Comparison of ENCODE assay signal across 8 mouse cellular contexts in genomic region chr5:124540905-124541601, GRCm38 (mm10). TPM values are rescaled to one million over a fixed set of nuclear protein-coding genes. Genes with fewer than 3 reads are reported as not detected.
DNase-seq lines count a peak whose midpoint lies in the region; ATAC-seq lines count a peak whose summit lies in the region.

No protein-coding gene starts in this region.

- H3K4me3 ChIP-seq in embryonic facial prominence, embryonic 14.5 days (ENCODE audit: low read depth, low read length) = peak overlapping the region; percentile 85
- H3K4me3 ChIP-seq in heart, embryonic 13.5 days = peak overlapping the region; percentile 98
- H3K4me3 ChIP-seq in kidney, embryonic 16.5 days (ENCODE audit: low read length) = peak overlapping the region; percentile 96

- peaks cover 5% of the 10 kb centered on the region; the same call in 1 of the 2 replicates for H3K4me1 ChIP-seq in embryonic facial prominence, embryonic 14.5 days (ENCODE audit: control insufficient read depth, insufficient read depth, low read length)
- peaks cover 27% of the 10 kb centered on the region for H3K4me1 ChIP-seq in heart, embryonic 13.5 days
- peaks cover 18% of the 10 kb centered on the region for H3K4me1 ChIP-seq in kidney, embryonic 16.5 days (ENCODE audit: insufficient read depth, low read length)

- peaks cover 35% of the 10 kb centered on the region for H3K36me3 ChIP-seq in embryonic facial prominence, embryonic 14.5 days (ENCODE audit: control insufficient read depth, insufficient read depth, low read length)
- peaks cover 37% of the 10 kb centered on the region for H3K36me3 ChIP-seq in heart, embryonic 13.5 days
- peaks cover 26% of the 10 kb centered on the region for H3K36me3 ChIP-seq in kidney, embryonic 16.5 days (ENCODE audit: insufficient read depth, low read length)

- peak overlapping the region; percentile 93 for H3K9ac ChIP-seq in embryonic facial prominence, embryonic 14.5 days (ENCODE audit: low read depth, low read length)
- peak overlapping the region; percentile 96 for H3K9ac ChIP-seq in heart, embryonic 13.5 days
- peak overlapping the region; percentile 92 for H3K9ac ChIP-seq in kidney, embryonic 16.5 days (replicated peaks; ENCODE audit: low read length)

- peak overlapping the region; percentile 89 for H3K27ac ChIP-seq in embryonic facial prominence, embryonic 14.5 days (replicated peaks; ENCODE audit: low read depth, low read length)
- peak overlapping the region; percentile 90 for H3K27ac ChIP-seq in heart, embryonic 13.5 days (replicated peaks)
- H3K27ac ChIP-seq in kidney, embryonic 16.5 days (ENCODE audit: low read length) = peak overlapping the region; percentile 86

- whole genome bisulfite sequencing in embryonic facial prominence, embryonic 14.5 days = under 1% methylated on average over 29 of the region's 89 CpGs
- WGBS in heart, embryonic 13.5 days = under 1% methylated on average over 81 of the region's 89 CpGs
- WGBS in kidney, embryonic 16.5 days = under 1% methylated on average over 77 of the region's 89 CpGs

- peak overlapping the region; percentile 80 for H3K4me2 ChIP-seq in embryonic facial prominence, embryonic 14.5 days (ENCODE audit: low read depth, low read length)
- peak overlapping the region; percentile 83 for H3K4me2 ChIP-seq in heart, embryonic 13.5 days
- peak overlapping the region; percentile 74 for H3K4me2 ChIP-seq in kidney, embryonic 16.5 days (replicated peaks; ENCODE audit: low read depth, low read length)

- peak; percentile 72 for DNase-seq in CD4-positive, CD25-positive, alpha-beta regulatory T cell, adult 2 months (ENCODE audit: low read depth, low spot score)
- DNase-seq in adrenal gland, adult 2 months = peak; percentile 90
- peak; percentile 41 for DNase-seq in embryonic facial prominence, embryonic 14.5 days (ENCODE audit: low spot score)
- peak; percentile 69 for DNase-seq in lung, postnatal 14 days
- peak; percentile 55 for DNase-seq in ovary, postnatal 10 days (ENCODE audit: low spot score)
- peak; percentile 75 for DNase-seq in thymus, postnatal 14 days

- ATAC-seq in embryonic facial prominence, embryonic 14.5 days (ENCODE audit: low read depth) = peak; percentile 69
- peak; percentile 73 for ATAC-seq in heart, embryonic 13.5 days (ENCODE audit: extremely low read depth, insufficient number of reproducible peaks, low FRiP score, low TSS enrichment)
- peak; percentile 76 for ATAC-seq in kidney, embryonic 16.5 days (ENCODE audit: low FRiP score, low TSS enrichment)

- no peaks in the 10 kb centered on the region for H3K9me3 ChIP-seq in embryonic facial prominence, embryonic 14.5 days (ENCODE audit: control insufficient read depth, low read length)
- no peaks in the 10 kb centered on the region for H3K9me3 ChIP-seq in heart, embryonic 13.5 days
- H3K9me3 ChIP-seq in kidney, embryonic 16.5 days (ENCODE audit: low read length) = no peaks in the 10 kb centered on the region

- H3K27me3 ChIP-seq in embryonic facial prominence, embryonic 14.5 days (replicated peaks; ENCODE audit: control insufficient read depth, insufficient read depth, low read length) = no peaks in the 10 kb centered on the region
- H3K27me3 ChIP-seq in heart, embryonic 13.5 days (replicated peaks) = no peaks in the 10 kb centered on the region
- no peaks in the 10 kb centered on the region for H3K27me3 ChIP-seq in kidney, embryonic 16.5 days (ENCODE audit: insufficient read depth, low read length)

RNA-seq across cellular contexts. Expression of gene Tmed2, which starts 0.6 kb away (rescaled TPM):
- 100 to 1,000 TPM; 236 to 301 TPM for total RNA-seq in adrenal gland, adult 2 months (2021)
- polyA plus RNA-seq in adrenal gland, adult 2 months (2012; rRNA removed) = 138 and 163 TPM in 2 replicates
- polyA plus RNA-seq in embryonic facial prominence, embryonic 14.5 days (2014; fragmentation: Nextera tagmentation; extraction: Ambion mirVana) = 612 and 629 TPM in 2 replicates
- 396 and 446 TPM in 2 replicates for polyA plus RNA-seq in heart, embryonic 13.5 days (2015; fragmentation: Nextera tagmentation; extraction: Ambion mirVana)
- polyA plus RNA-seq in kidney, embryonic 16.5 days (2015; fragmentation: Nextera tagmentation; extraction: Ambion mirVana) = 537 and 602 TPM in 2 replicates

RNA-seq across cellular contexts. Expression of gene Rilpl1, which starts 9.9 kb away (rescaled TPM):
- 10 to 100 TPM; 14.0 to 25.8 TPM for total RNA-seq in adrenal gland, adult 2 months (2021)
- 10.2 and 12.3 TPM in 2 replicates for polyA plus RNA-seq in adrenal gland, adult 2 months (2012; rRNA removed)
- polyA plus RNA-seq in embryonic facial prominence, embryonic 14.5 days (2014; fragmentation: Nextera tagmentation; extraction: Ambion mirVana) = 27.0 and 29.6 TPM in 2 replicates
- 21.8 and 23.1 TPM in 2 replicates for polyA plus RNA-seq in heart, embryonic 13.5 days (2015; fragmentation: Nextera tagmentation; extraction: Ambion mirVana)
- 21.7 and 21.9 TPM in 2 replicates for polyA plus RNA-seq in kidney, embryonic 16.5 days (2015; fragmentation: Nextera tagmentation; extraction: Ambion mirVana)

RNA-seq across cellular contexts. Expression of gene Ddx55, which starts 11.6 kb away (rescaled TPM):
- total RNA-seq in adrenal gland, adult 2 months (2021) = 10 to 100 TPM; 12.4 to 13.4 TPM
- polyA plus RNA-seq in adrenal gland, adult 2 months (2012; rRNA removed) = 12.7 and 15.5 TPM in 2 replicates
- polyA plus RNA-seq in embryonic facial prominence, embryonic 14.5 days (2014; fragmentation: Nextera tagmentation; extraction: Ambion mirVana) = 8.5 and 10.6 TPM in 2 replicates
- polyA plus RNA-seq in heart, embryonic 13.5 days (2015; fragmentation: Nextera tagmentation; extraction: Ambion mirVana) = 8.7 and 8.8 TPM in 2 replicates
- 13.9 and 17.2 TPM in 2 replicates for polyA plus RNA-seq in kidney, embryonic 16.5 days (2015; fragmentation: Nextera tagmentation; extraction: Ambion mirVana)

RNA-seq across cellular contexts. Expression of gene Eif2b1, which starts 37.9 kb away (rescaled TPM):
- 10 to 100 TPM; 37.7 to 41.3 TPM for total RNA-seq in adrenal gland, adult 2 months (2021)
- polyA plus RNA-seq in adrenal gland, adult 2 months (2012; rRNA removed) = 11.3 and 12.7 TPM in 2 replicates
- polyA plus RNA-seq in embryonic facial prominence, embryonic 14.5 days (2014; fragmentation: Nextera tagmentation; extraction: Ambion mirVana) = 74.6 and 74.9 TPM in 2 replicates
- 60.8 and 62.0 TPM in 2 replicates for polyA plus RNA-seq in heart, embryonic 13.5 days (2015; fragmentation: Nextera tagmentation; extraction: Ambion mirVana)
- 73.4 and 76.1 TPM in 2 replicates for polyA plus RNA-seq in kidney, embryonic 16.5 days (2015; fragmentation: Nextera tagmentation; extraction: Ambion mirVana)

RNA-seq across cellular contexts. Expression of gene Gtf2h3, which starts 37.9 kb away (rescaled TPM):
- total RNA-seq in adrenal gland, adult 2 months (2021) = 10 to 100 TPM; 32.9 to 41.3 TPM
- polyA plus RNA-seq in adrenal gland, adult 2 months (2012; rRNA removed) = 19.3 and 26.6 TPM in 2 replicates
- 56.7 and 74.3 TPM in 2 replicates for polyA plus RNA-seq in embryonic facial prominence, embryonic 14.5 days (2014; fragmentation: Nextera tagmentation; extraction: Ambion mirVana)
- 27.6 and 32.2 TPM in 2 replicates for polyA plus RNA-seq in heart, embryonic 13.5 days (2015; fragmentation: Nextera tagmentation; extraction: Ambion mirVana)
- polyA plus RNA-seq in kidney, embryonic 16.5 days (2015; fragmentation: Nextera tagmentation; extraction: Ambion mirVana) = 67.9 and 73.8 TPM in 2 replicates

Comparison
In these comparisons a context has a peak if more than half of its experiments do, and no peak if none do; other contexts are left out.
1. Peak in every context shown above with its lines: DNase-seq, ATAC-seq, H3K4me3 ChIP-seq and H3K27ac ChIP-seq.